Mouse (Mus musculus): ENCODE measurements around the gene Mcts2.
"Not testable (repeated sequence)": the region's sequence is repeated elsewhere in the genome, so short reads cannot be mapped to it uniquely, and the experiment has no call there.

The Mcts2 gene

GRCm38 (mm10) chr2:152686806-152687267, at the start of gene Mcts2:
Gene Mcts2 (plus strand): TSS chr2:152687035.
- DNase-seq (ENCODE audit: low spot score) = peak; percentile 94

GRCm38 (mm10) chr2:152637381-152637780, 49.5 kb upstream of the Mcts2 start:
- DNase-seq (ENCODE audit: low spot score) = no peak

- no peak for DNase-seq (ENCODE audit: low spot score)
Measured at GRCm38 (mm10) chr2:152638865-152639264, 48.0 kb upstream of the Mcts2 start.

GRCm38 (mm10) chr2:152639406-152640113, 47.3 kb upstream of the Mcts2 start:
- no peak for DNase-seq (ENCODE audit: low spot score)

- no peak for DNase-seq (ENCODE audit: low spot score)
Measured at GRCm38 (mm10) chr2:152652901-152653620, 33.8 kb upstream of the Mcts2 start.

- DNase-seq (ENCODE audit: low spot score) = peak; percentile 75
Measured at GRCm38 (mm10) chr2:152653874-152654715, 32.7 kb upstream of the Mcts2 start.

- no peak for DNase-seq (ENCODE audit: low spot score)
Measured at GRCm38 (mm10) chr2:152657398-152657797, 29.4 kb upstream of the Mcts2 start.

GRCm38 (mm10) chr2:152661163-152661562, 25.7 kb upstream of the Mcts2 start:
- DNase-seq (ENCODE audit: low spot score) = no peak

- not testable (repeated sequence) for DNase-seq (ENCODE audit: low spot score)
Measured at GRCm38 (mm10) chr2:152666191-152666590, 20.6 kb upstream of the Mcts2 start.

- peak; percentile 92 for DNase-seq (ENCODE audit: low spot score)
Measured at GRCm38 (mm10) chr2:152669256-152669638, 17.6 kb upstream of the Mcts2 start, which contains the start of gene H13. Gene H13 (plus strand): TSS chr2:152669461.

- no peak for DNase-seq (ENCODE audit: low spot score)
Measured at GRCm38 (mm10) chr2:152669639-152670484, 17.0 kb upstream of the Mcts2 start.

GRCm38 (mm10) chr2:152670983-152671641, 15.7 kb upstream of the Mcts2 start:
- DNase-seq (ENCODE audit: low spot score) = no peak

GRCm38 (mm10) chr2:152671642-152671999, 15.2 kb upstream of the Mcts2 start:
- peak; percentile 53 for DNase-seq (ENCODE audit: low spot score)

GRCm38 (mm10) chr2:152672166-152672565, 14.7 kb upstream of the Mcts2 start:
- DNase-seq (ENCODE audit: low spot score) = no peak

- DNase-seq (ENCODE audit: low spot score) = no peak
Measured at GRCm38 (mm10) chr2:152674148-152674547, 12.7 kb upstream of the Mcts2 start.

GRCm38 (mm10) chr2:152675252-152675791, 11.5 kb upstream of the Mcts2 start:
- no peak for DNase-seq (ENCODE audit: low spot score)

- DNase-seq (ENCODE audit: low spot score) = no peak
Measured at GRCm38 (mm10) chr2:152678302-152678701, 8.5 kb upstream of the Mcts2 start.

- no peak for DNase-seq (ENCODE audit: low spot score)
Measured at GRCm38 (mm10) chr2:152678925-152679324, 7.9 kb upstream of the Mcts2 start.

GRCm38 (mm10) chr2:152679701-152680355, 7.0 kb upstream of the Mcts2 start:
- no peak for DNase-seq (ENCODE audit: low spot score)

- DNase-seq (ENCODE audit: low spot score) = no peak
Measured at GRCm38 (mm10) chr2:152683086-152683485, 3.7 kb upstream of the Mcts2 start.

Measured in layer of hippocampus, adult 11-12 months (tissue).